Mouse (Mus musculus): ENCODE data around the gene Ppip5k2. TPM values are rescaled to one million over a fixed set of nuclear protein-coding genes. Genes with fewer than 3 reads are reported as not detected.

Gene Ppip5k2
- polyA plus RNA-seq, 1 experiment: 4.6 TPM

- H3K36me3 ChIP-seq (ENCODE audit: control insufficient read depth, insufficient read depth, low read length): peaks cover 32% of the 10 kb centered on the region
- no peak overlapping the region for H3K27ac ChIP-seq (ENCODE audit: insufficient read depth, low read depth, low read length)
- no peaks in the 10 kb centered on the region for H3K4me1 ChIP-seq (ENCODE audit: control insufficient read depth, insufficient read depth, insufficient read length, low read length)
- no peak for TF ChIP-seq CTCF (IDR thresholded peaks at IDR 0.05; ENCODE audit: extremely low read depth, insufficient read length, insufficient replicate concordance, low read depth, low read length)
- TF ChIP-seq POLR2A (IDR thresholded peaks at IDR 0.05; ENCODE audit: low read depth, low read length): no peak
- WGBS: 53% methylated on average over 1 of the region's 1 CpGs
- no peak overlapping the region for H3K4me3 ChIP-seq (ENCODE audit: low read depth, low read length)
- no peaks in the 10 kb centered on the region for H3K27me3 ChIP-seq (ENCODE audit: control insufficient read depth, insufficient read depth, low read length)
These were observed 40.9 kb downstream of the Ppip5k2 start for GRCm38 (mm10) chr1:97729339-97729738.

GRCm38 (mm10) chr1:97726730-97727129 is 43.5 kb downstream of the Ppip5k2 start:
- no peak overlapping the region for H3K4me3 ChIP-seq (ENCODE audit: low read depth, low read length)
- H3K27ac ChIP-seq (ENCODE audit: insufficient read depth, low read depth, low read length): no peak overlapping the region
- H3K4me1 ChIP-seq (ENCODE audit: control insufficient read depth, insufficient read depth, insufficient read length, low read length): no peaks in the 10 kb centered on the region
- TF ChIP-seq CTCF (IDR thresholded peaks at IDR 0.05; ENCODE audit: extremely low read depth, insufficient read length, insufficient replicate concordance, low read depth, low read length): peak; percentile 58; the same call in 1 of the 2 replicates
- no peak for TF ChIP-seq POLR2A (IDR thresholded peaks at IDR 0.05; ENCODE audit: low read depth, low read length)
- WGBS: 69% methylated on average over 2 of the region's 2 CpGs
- no peaks in the 10 kb centered on the region for H3K27me3 ChIP-seq (ENCODE audit: control insufficient read depth, insufficient read depth, low read length)
- peaks cover 33% of the 10 kb centered on the region for H3K36me3 ChIP-seq (ENCODE audit: control insufficient read depth, insufficient read depth, low read length)

- TF ChIP-seq CTCF (IDR thresholded peaks at IDR 0.05; ENCODE audit: extremely low read depth, insufficient read length, insufficient replicate concordance, low read depth, low read length): no peak
- no peak for TF ChIP-seq POLR2A (IDR thresholded peaks at IDR 0.05; ENCODE audit: low read depth, low read length)
- WGBS: 87% methylated on average over 9 of the region's 9 CpGs
- Histone ChIP-seq H3K27ac (ENCODE audit: insufficient read depth, low read depth, low read length) (no peak overlapping the region), H3K4me3 (ENCODE audit: low read depth, low read length) (no peak overlapping the region), H3K36me3 (ENCODE audit: control insufficient read depth, insufficient read depth, low read length) (peaks cover 55% of the 10 kb centered on the region), H3K4me1 (ENCODE audit: control insufficient read depth, insufficient read depth, insufficient read length, low read length) (no peaks in the 10 kb centered on the region), H3K27me3 (ENCODE audit: control insufficient read depth, insufficient read depth, low read length) (no peaks in the 10 kb centered on the region)
These were observed 51.8 kb downstream of the Ppip5k2 start for GRCm38 (mm10) chr1:97718440-97718839.

DNA sequence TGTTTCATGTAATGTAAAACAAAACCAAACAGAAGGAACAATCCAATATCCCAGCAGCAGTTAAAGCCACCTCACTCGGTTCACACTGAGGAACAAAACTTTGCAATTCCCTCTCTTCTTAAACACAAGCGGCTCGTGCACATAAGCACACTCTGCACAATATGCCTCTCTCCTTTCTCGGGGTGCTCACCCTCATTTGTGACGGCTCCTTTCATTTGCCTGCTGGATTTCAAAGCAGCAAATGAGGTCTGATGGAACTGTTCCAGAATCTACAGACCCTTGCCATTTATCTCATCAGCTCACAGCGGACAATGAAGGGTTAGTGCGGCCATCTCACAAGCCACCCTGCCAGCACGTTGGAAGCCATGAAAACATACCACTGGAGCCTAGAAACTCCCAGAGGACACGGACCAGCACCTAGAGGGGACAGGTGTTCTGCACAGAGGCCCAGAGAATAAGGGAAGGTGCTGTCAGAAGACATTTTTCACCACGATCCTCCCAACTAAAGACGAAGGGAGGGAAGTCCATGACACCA is 55.8 kb downstream of the Ppip5k2 start:
- H3K4me3 ChIP-seq (ENCODE audit: low read depth, low read length): no peak overlapping the region
- WGBS: 87% methylated on average over 11 of the region's 11 CpGs
- H3K27ac ChIP-seq (ENCODE audit: insufficient read depth, low read depth, low read length): no peak overlapping the region
- no peaks in the 10 kb centered on the region for H3K4me1 ChIP-seq (ENCODE audit: control insufficient read depth, insufficient read depth, insufficient read length, low read length)
- no peaks in the 10 kb centered on the region for H3K27me3 ChIP-seq (ENCODE audit: control insufficient read depth, insufficient read depth, low read length)
- peaks cover 59% of the 10 kb centered on the region for H3K36me3 ChIP-seq (ENCODE audit: control insufficient read depth, insufficient read depth, low read length)
- no peak for TF ChIP-seq CTCF (IDR thresholded peaks at IDR 0.05; ENCODE audit: extremely low read depth, insufficient read length, insufficient replicate concordance, low read depth, low read length)
- no peak for TF ChIP-seq POLR2A (IDR thresholded peaks at IDR 0.05; ENCODE audit: low read depth, low read length)

DNA sequence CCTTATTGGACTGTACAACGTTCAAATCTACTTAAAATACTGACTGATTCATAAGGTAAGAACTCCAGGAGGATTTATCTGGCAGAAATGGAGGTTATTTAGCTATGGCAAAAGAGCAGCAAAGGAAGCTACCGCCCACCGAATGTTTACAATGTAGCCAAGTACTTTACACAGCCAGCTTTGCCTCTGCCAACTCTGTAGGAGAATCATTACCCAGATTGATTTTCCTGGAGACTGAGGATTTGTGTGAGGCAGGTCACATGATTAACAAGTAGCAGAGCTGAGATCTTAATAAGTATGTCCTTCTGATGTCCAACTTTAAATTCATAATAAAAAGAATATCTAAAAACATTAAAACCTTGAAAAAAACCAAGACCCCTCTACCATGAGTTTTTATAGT is 59.7 kb downstream of the Ppip5k2 start:
- TF ChIP-seq POLR2A (IDR thresholded peaks at IDR 0.05; ENCODE audit: low read depth, low read length) (no peak), CTCF (IDR thresholded peaks at IDR 0.05; ENCODE audit: extremely low read depth, insufficient read length, insufficient replicate concordance, low read depth, low read length) (no peak)
- Histone ChIP-seq H3K27ac (ENCODE audit: insufficient read depth, low read depth, low read length) (no peak overlapping the region), H3K36me3 (ENCODE audit: control insufficient read depth, insufficient read depth, low read length) (peaks cover 46% of the 10 kb centered on the region), H3K4me1 (ENCODE audit: control insufficient read depth, insufficient read depth, insufficient read length, low read length) (0 out of 2 replicates have a peak, but pooled peaks cover 1% of the 10 kb centered on the region), H3K4me3 (ENCODE audit: low read depth, low read length) (no peak overlapping the region), H3K27me3 (ENCODE audit: control insufficient read depth, insufficient read depth, low read length) (no peaks in the 10 kb centered on the region)
- WGBS: 65% methylated on average over 3 of the region's 3 CpGs

DNA sequence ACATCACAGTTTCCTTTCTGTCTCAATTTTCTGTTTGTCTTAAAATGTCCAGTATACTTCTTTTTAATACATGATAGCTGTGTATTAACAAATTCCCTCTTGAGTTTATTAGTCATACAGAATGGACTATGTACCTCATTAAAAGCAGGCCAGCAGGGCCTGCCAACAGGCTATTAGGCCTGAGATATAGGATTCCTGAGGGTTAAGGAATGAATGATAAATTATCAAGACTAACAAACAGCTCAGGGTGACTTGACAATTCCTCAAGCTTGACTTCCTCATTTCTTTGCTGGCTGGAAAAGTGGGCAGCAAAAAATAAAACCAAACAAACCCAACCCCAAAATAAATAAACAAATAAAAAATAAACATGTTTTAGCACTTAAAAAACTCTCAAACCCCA is 64.8 kb downstream of the Ppip5k2 start:
- peak overlapping the region; percentile 99 for H3K27ac ChIP-seq (ENCODE audit: insufficient read depth, low read depth, low read length)
- peaks cover 18% of the 10 kb centered on the region for H3K36me3 ChIP-seq (ENCODE audit: control insufficient read depth, insufficient read depth, low read length)
- peaks cover 10% of the 10 kb centered on the region; the same call in 1 of the 2 replicates for H3K4me1 ChIP-seq (ENCODE audit: control insufficient read depth, insufficient read depth, insufficient read length, low read length)
- no peak overlapping the region for H3K4me3 ChIP-seq (ENCODE audit: low read depth, low read length)
- H3K27me3 ChIP-seq (ENCODE audit: control insufficient read depth, insufficient read depth, low read length): no peaks in the 10 kb centered on the region
- TF ChIP-seq POLR2A (IDR thresholded peaks at IDR 0.05; ENCODE audit: low read depth, low read length): no peak
- TF ChIP-seq CTCF (IDR thresholded peaks at IDR 0.05; ENCODE audit: extremely low read depth, insufficient read length, insufficient replicate concordance, low read depth, low read length): no peak

DNA sequence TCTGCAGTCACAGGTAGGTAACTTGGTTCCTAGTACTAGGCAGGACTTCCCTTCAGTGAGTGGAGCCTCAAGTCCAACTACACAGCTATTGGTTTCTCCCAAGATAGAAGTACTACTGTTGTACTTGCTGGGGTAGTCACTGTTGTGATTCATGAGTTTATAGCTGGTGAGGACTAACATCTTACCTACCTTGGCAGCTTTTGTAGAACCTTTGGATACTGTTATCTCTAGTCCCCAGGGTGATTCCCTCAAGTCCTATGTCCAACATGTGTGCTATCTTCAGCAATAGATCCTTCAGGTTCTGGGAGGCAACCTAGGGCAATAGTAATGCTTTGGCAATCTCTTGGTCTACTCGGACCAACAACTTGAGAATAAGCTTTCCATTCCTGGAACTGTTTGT is 65.6 kb downstream of the Ppip5k2 start:
- H3K27me3 ChIP-seq (ENCODE audit: control insufficient read depth, insufficient read depth, low read length): no peaks in the 10 kb centered on the region
- peak overlapping the region; percentile 99 for H3K27ac ChIP-seq (ENCODE audit: insufficient read depth, low read depth, low read length)
- H3K4me3 ChIP-seq (ENCODE audit: low read depth, low read length): no peak overlapping the region
- H3K4me1 ChIP-seq (ENCODE audit: control insufficient read depth, insufficient read depth, insufficient read length, low read length): peaks cover 10% of the 10 kb centered on the region; the same call in 1 of the 2 replicates
- WGBS: 28% methylated on average over 1 of the region's 1 CpGs
- H3K36me3 ChIP-seq (ENCODE audit: control insufficient read depth, insufficient read depth, low read length): peaks cover 13% of the 10 kb centered on the region
- TF ChIP-seq POLR2A (IDR thresholded peaks at IDR 0.05; ENCODE audit: low read depth, low read length) (no peak), CTCF (IDR thresholded peaks at IDR 0.05; ENCODE audit: extremely low read depth, insufficient read length, insufficient replicate concordance, low read depth, low read length) (no peak)
